Mouse (Mus musculus) olfactory bulb, adult 2 months (tissue): ENCODE measurements at regions not wholly inside any gene's neighbourhood (a gene's known extent, or its start where the extent isn't known, plus 50 kb on each side); places are given as distances from the start of the nearest gene placed in this dataset.

Experiments
- CTCF ChIP-seq: fragments of 200-500 bp; IDR thresholded peaks from 2 replicates; pipeline ENCODE4 v1.5.1; 2012; ENCODE audit warnings: low read depth, mild to moderate bottlenecking, low read length, moderate library complexity; ENCODE audit not compliant: insufficient read depth
- POLR2A ChIP-seq: fragments of 200-500 bp; IDR thresholded peaks from 2 replicates; pipeline ENCODE4 v1.6.1; 2012; ENCODE audit warnings: mild to moderate bottlenecking, low read depth, low read length, moderate library complexity; ENCODE audit not compliant: insufficient read depth

DNA sequence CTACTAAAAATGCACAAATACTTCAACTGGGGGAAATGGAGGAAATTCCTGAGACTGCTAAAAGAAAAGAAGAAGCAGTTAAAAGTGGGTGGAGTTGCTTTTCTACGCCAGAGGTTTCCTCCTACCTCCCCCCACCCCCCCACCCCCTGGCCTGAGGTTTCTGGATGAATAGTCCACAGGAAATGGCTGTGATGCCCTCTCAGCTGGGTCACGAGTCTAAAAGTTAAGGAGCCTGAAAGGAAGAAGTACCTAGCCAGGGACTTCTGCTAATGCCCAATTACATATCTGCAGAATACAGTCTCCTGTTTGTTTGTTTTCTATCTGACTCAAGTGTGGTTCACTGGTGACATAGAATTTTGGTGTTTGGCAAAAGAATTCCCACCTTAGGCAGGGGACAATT lies 169.4 kb downstream of the Mtx2 start:
- TF ChIP-seq CTCF (no peak), POLR2A (no peak)
